Mouse (Mus musculus) stomach, postnatal 0 days (tissue): ENCODE data around the gene Atl1.

Experiments
- CTCF ChIP-seq: IDR thresholded peaks from 2 replicates; pipeline ENCODE4 v1.5.1; 2016; ENCODE audit warnings: antibody characterized with exemption, low read depth, mild to moderate bottlenecking, moderate library complexity
- EP300 ChIP-seq: optimal IDR thresholded peaks from 2 replicates; pipeline ENCODE3; 2016; ENCODE audit warnings: antibody characterized with exemption

GRCm38 (mm10) chr12:69941655-69942329 lies 49.4 kb downstream of the Atl1 start:
- TF ChIP-seq CTCF: no peak
- TF ChIP-seq EP300: no peak
